Mouse (Mus musculus): ENCODE data around the gene Selenok. TPM values are rescaled to one million over a fixed set of nuclear protein-coding genes. Genes with fewer than 3 reads are reported as not detected.

Selenok gene
- polyA plus RNA-seq, 1 experiment from 2014 or later, result 132 TPM

GRCm38 (mm10) chr14:29971446-29971845, 3.3 kb downstream of the Selenok start:
- Histone ChIP-seq H3K9me3 (replicated peaks) (no peaks in the 10 kb centered on the region), H3K4me2 (no peak overlapping the region), H3K27ac (no peak overlapping the region), H3K4me3 (replicated peaks) (no peak overlapping the region), H3K36me3 (peaks cover 49% of the 10 kb centered on the region), H3K4me1 (replicated peaks) (peaks cover 40% of the 10 kb centered on the region), H3K27me3 (no peaks in the 10 kb centered on the region), H3K9ac (no peak overlapping the region)
- ATAC-seq (ENCODE audit: low read depth), result no peak
- 90% methylated on average over 7 of the region's 7 CpGs for whole genome bisulfite sequencing (ENCODE audit: insufficient replicate concordance)
- no peak for DNase-seq

- Histone ChIP-seq H3K27me3 (no peaks in the 10 kb centered on the region), H3K4me2 (no peak overlapping the region), H3K36me3 (peaks cover 52% of the 10 kb centered on the region), H3K4me1 (replicated peaks) (peaks cover 38% of the 10 kb centered on the region), H3K9ac (no peak overlapping the region), H3K4me3 (replicated peaks) (no peak overlapping the region), H3K9me3 (replicated peaks) (no peaks in the 10 kb centered on the region), H3K27ac (no peak overlapping the region)
- no peak for DNase-seq
- ATAC-seq (ENCODE audit: low read depth), result no peak
- 79% methylated on average over 5 of the region's 5 CpGs for WGBS (ENCODE audit: insufficient replicate concordance)
Observed at GRCm38 (mm10) chr14:29971993-29972392, 3.9 kb downstream of the Selenok start.

- Histone ChIP-seq H3K4me3 (replicated peaks) (no peak overlapping the region), H3K36me3 (peaks cover 54% of the 10 kb centered on the region), H3K4me2 (no peak overlapping the region), H3K9me3 (replicated peaks) (no peaks in the 10 kb centered on the region), H3K4me1 (replicated peaks) (peaks cover 21% of the 10 kb centered on the region), H3K9ac (no peak overlapping the region), H3K27ac (no peak overlapping the region), H3K27me3 (no peaks in the 10 kb centered on the region)
- DNase-seq (no peak), ATAC-seq (ENCODE audit: low read depth) (no peak)
- WGBS (ENCODE audit: insufficient replicate concordance), result 87% methylated on average over 6 of the region's 6 CpGs
Observed at GRCm38 (mm10) chr14:29976927-29977326, 8.8 kb downstream of the Selenok start.

GRCm38 (mm10) chr14:29978254-29979204, 10.4 kb downstream of the Selenok start, which contains the start of gene Actr8:
TSS of gene Actr8 (plus strand) at chr14:29978337.
- H3K4me3 ChIP-seq (replicated peaks), result peak within 1 kb of the TSS; percentile 84
- H3K27ac ChIP-seq, result peak within 1 kb of the TSS; percentile 85
- ATAC-seq (ENCODE audit: low read depth), result peak; percentile 94
- DNase-seq, result peak; percentile 85
- H3K9me3 ChIP-seq (replicated peaks), result no peaks in the 10 kb centered on the region
- peaks cover 13% of the 10 kb centered on the region for H3K4me1 ChIP-seq (replicated peaks)
- no peaks in the 10 kb centered on the region for H3K27me3 ChIP-seq
- peaks cover 54% of the 10 kb centered on the region for H3K36me3 ChIP-seq
- peak within 1 kb of the TSS; percentile 88 for H3K9ac ChIP-seq
- WGBS (ENCODE audit: insufficient replicate concordance), result under 1% methylated on average over 44 of the region's 44 CpGs
- H3K4me2 ChIP-seq, result peak within 1 kb of the TSS; percentile 80

GRCm38 (mm10) chr14:29980447-29981205, 12.5 kb downstream of the Selenok start:
- WGBS (ENCODE audit: insufficient replicate concordance), result 85% methylated on average over 10 of the region's 10 CpGs
- H3K9me3 ChIP-seq (replicated peaks), result no peaks in the 10 kb centered on the region
- no peaks in the 10 kb centered on the region for H3K27me3 ChIP-seq
- H3K36me3 ChIP-seq, result peaks cover 59% of the 10 kb centered on the region
- no peak overlapping the region for H3K27ac ChIP-seq
- DNase-seq (no peak), ATAC-seq (ENCODE audit: low read depth) (no peak)
- no peak overlapping the region for H3K9ac ChIP-seq
- peaks cover 13% of the 10 kb centered on the region for H3K4me1 ChIP-seq (replicated peaks)
- H3K4me2 ChIP-seq, result no peak overlapping the region
- no peak overlapping the region for H3K4me3 ChIP-seq (replicated peaks)

GRCm38 (mm10) chr14:29986096-29986495, 18.0 kb downstream of the Selenok start:
- Histone ChIP-seq H3K9me3 (replicated peaks) (no peaks in the 10 kb centered on the region), H3K27me3 (no peaks in the 10 kb centered on the region), H3K4me3 (replicated peaks) (no peak overlapping the region), H3K4me1 (replicated peaks) (no peaks in the 10 kb centered on the region), H3K9ac (no peak overlapping the region), H3K36me3 (peaks cover 100% of the 10 kb centered on the region), H3K4me2 (no peak overlapping the region), H3K27ac (no peak overlapping the region)
- ATAC-seq (ENCODE audit: low read depth) (no peak), DNase-seq (no peak)
- 85% methylated on average over 4 of the region's 4 CpGs for WGBS (ENCODE audit: insufficient replicate concordance)

GRCm38 (mm10) chr14:29987276-29987675, 19.2 kb downstream of the Selenok start:
- Histone ChIP-seq H3K27ac (no peak overlapping the region), H3K4me1 (replicated peaks) (no peaks in the 10 kb centered on the region), H3K4me3 (replicated peaks) (no peak overlapping the region), H3K9me3 (replicated peaks) (no peaks in the 10 kb centered on the region), H3K9ac (no peak overlapping the region), H3K36me3 (peaks cover 99% of the 10 kb centered on the region), H3K27me3 (no peaks in the 10 kb centered on the region), H3K4me2 (no peak overlapping the region)
- 88% methylated on average over 6 of the region's 6 CpGs for WGBS (ENCODE audit: insufficient replicate concordance)
- ATAC-seq (ENCODE audit: low read depth) (no peak), DNase-seq (no peak)

GRCm38 (mm10) chr14:29987739-29988138, 19.6 kb downstream of the Selenok start:
- Histone ChIP-seq H3K27ac (no peak overlapping the region), H3K9me3 (replicated peaks) (no peaks in the 10 kb centered on the region), H3K27me3 (no peaks in the 10 kb centered on the region), H3K4me3 (replicated peaks) (no peak overlapping the region), H3K9ac (no peak overlapping the region), H3K4me1 (replicated peaks) (no peaks in the 10 kb centered on the region), H3K4me2 (no peak overlapping the region), H3K36me3 (peaks cover 98% of the 10 kb centered on the region)
- WGBS (ENCODE audit: insufficient replicate concordance), result 88% methylated on average over 9 of the region's 9 CpGs
- DNase-seq (no peak), ATAC-seq (ENCODE audit: low read depth) (no peak)

GRCm38 (mm10) chr14:29988337-29988736, 20.2 kb downstream of the Selenok start:
- no peak overlapping the region for H3K27ac ChIP-seq
- H3K9ac ChIP-seq, result no peak overlapping the region
- H3K27me3 ChIP-seq, result no peaks in the 10 kb centered on the region
- H3K4me2 ChIP-seq, result no peak overlapping the region
- ATAC-seq (ENCODE audit: low read depth), result no peak
- H3K4me1 ChIP-seq (replicated peaks), result no peaks in the 10 kb centered on the region
- H3K36me3 ChIP-seq, result peaks cover 98% of the 10 kb centered on the region
- DNase-seq, result no peak
- WGBS (ENCODE audit: insufficient replicate concordance), result 86% methylated on average over 4 of the region's 4 CpGs
- H3K9me3 ChIP-seq (replicated peaks), result no peaks in the 10 kb centered on the region
- H3K4me3 ChIP-seq (replicated peaks), result no peak overlapping the region

GRCm38 (mm10) chr14:29994976-29995375, 26.9 kb downstream of the Selenok start:
- no peak for DNase-seq
- no peaks in the 10 kb centered on the region for H3K9me3 ChIP-seq (replicated peaks)
- peaks cover 29% of the 10 kb centered on the region for H3K4me1 ChIP-seq (replicated peaks)
- WGBS (ENCODE audit: insufficient replicate concordance), result 85% methylated on average over 4 of the region's 4 CpGs
- H3K27ac ChIP-seq, result peak overlapping the region; percentile 58; the same call in 1 of the 2 replicates
- no peak overlapping the region for H3K4me2 ChIP-seq
- ATAC-seq (ENCODE audit: low read depth), result no peak
- H3K27me3 ChIP-seq, result no peaks in the 10 kb centered on the region
- H3K4me3 ChIP-seq (replicated peaks), result no peak overlapping the region
- H3K9ac ChIP-seq, result no peak overlapping the region
- H3K36me3 ChIP-seq, result peaks cover 66% of the 10 kb centered on the region

- 75% methylated on average over 11 of the region's 11 CpGs for WGBS (ENCODE audit: insufficient replicate concordance)
- Histone ChIP-seq H3K4me2 (no peak overlapping the region), H3K4me1 (replicated peaks) (peaks cover 36% of the 10 kb centered on the region), H3K9me3 (replicated peaks) (no peaks in the 10 kb centered on the region), H3K27me3 (no peaks in the 10 kb centered on the region), H3K36me3 (peaks cover 54% of the 10 kb centered on the region), H3K27ac (peak overlapping the region; percentile 68), H3K9ac (no peak overlapping the region), H3K4me3 (replicated peaks) (no peak overlapping the region)
- ATAC-seq (ENCODE audit: low read depth) (peak; percentile 82), DNase-seq (no peak)
Observed at GRCm38 (mm10) chr14:29996000-29996751, 28.1 kb downstream of the Selenok start.
